Mouse (Mus musculus) megakaryocyte, embryonic 14.5 days (primary cell): ENCODE measurements at regions not wholly inside any gene's neighbourhood (a gene's known extent, or its start where the extent isn't known, plus 50 kb on each side); places are given as distances from the start of the nearest gene placed in this dataset.

Source experiments
- FLI1 ChIP-seq: IDR thresholded peaks from 2 replicates; pipeline ENCODE4 v1.6.1; 2012; ENCODE audit warnings: low read length, inconsistent platforms, mixed read lengths
- GATA1 ChIP-seq: IDR thresholded peaks from 3 replicates; pipeline ENCODE4 v1.6.1; 2012; ENCODE audit warnings: mixed read lengths, low read length, inconsistent platforms, borderline replicate concordance

- no peak for TF ChIP-seq FLI1
- no peak for TF ChIP-seq GATA1
Measured at GRCm38 (mm10) chr8:35068228-35068627, 697.4 kb upstream of the Gm19410 start.
